Mouse (Mus musculus) spleen, adult 2 months (tissue): ENCODE results near the gene Ppp6r2.

Source experiments
- CTCF ChIP-seq: fragments of 200-500 bp; IDR thresholded peaks from 2 replicates; pipeline ENCODE4 v1.5.1; 2011; ENCODE audit warnings: mild to moderate bottlenecking, inconsistent platforms; ENCODE audit not compliant: insufficient read depth, insufficient read length, insufficient replicate concordance; ENCODE audit errors: extremely low read depth
- POLR2A ChIP-seq: fragments of 200-500 bp; IDR thresholded peaks from 2 replicates; pipeline ENCODE4 v1.6.1; 2011; ENCODE audit warnings: low read depth, low read length, inconsistent platforms

DNA sequence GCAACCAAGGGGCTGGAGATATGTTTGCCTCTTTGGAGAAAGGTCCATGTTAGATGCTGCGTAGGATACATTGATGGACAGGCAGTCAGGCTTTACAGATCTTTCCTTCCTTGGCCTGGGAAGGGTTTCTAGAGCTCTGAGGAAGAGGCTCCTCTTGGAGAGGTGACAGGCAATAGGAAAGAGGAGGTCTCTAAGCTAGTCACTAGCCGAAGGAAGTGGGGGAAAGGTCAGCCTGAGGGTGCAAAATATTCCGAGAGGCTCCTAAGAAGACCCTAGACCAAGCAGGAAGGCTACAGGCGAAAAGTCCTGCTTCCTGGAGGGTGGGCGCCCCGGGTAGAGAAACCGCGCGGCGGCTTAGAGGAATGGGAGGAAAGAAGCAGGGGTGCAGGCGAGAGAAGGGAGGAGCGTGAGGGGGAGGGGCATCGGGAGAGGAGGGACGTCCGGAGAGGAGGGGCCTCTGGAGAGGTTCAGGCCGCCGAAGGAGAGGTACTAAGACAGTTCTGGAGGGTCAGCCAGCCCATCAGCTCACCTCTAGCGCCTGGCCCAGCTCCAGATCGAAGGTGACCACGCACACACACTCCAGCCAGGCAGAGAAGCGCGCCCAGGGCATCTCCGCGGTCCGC lies 15.6 kb upstream of the Ppp6r2 start:
- no peak for TF ChIP-seq CTCF
- TF ChIP-seq POLR2A, result peak; percentile 44
